Mouse (Mus musculus) stomach, embryonic 15.5 days (tissue): Measurements from ENCODE around the gene Gm9803. TPM values are rescaled to one million over a fixed set of nuclear protein-coding genes. Genes with fewer than 3 reads are reported as not detected.

ENCODE experiments used
- ATAC-seq: fragments of 200-750 bp; cut with Nextera tagmentation; 2 replicates; pipeline ENCODE4 v1.8.0; 2017; ENCODE audit warnings: low read depth, moderate number of reproducible peaks, moderate TSS enrichment; ENCODE audit not compliant: insufficient read depth, low FRiP score
- H3K27ac ChIP-seq: fragments of 300-500 bp; sonication (generic); 2 replicates; pipeline ENCODE4 v1.5.1; 2015; ENCODE audit warnings: mild to moderate bottlenecking, inconsistent platforms
- H3K27me3 ChIP-seq: fragments of 300-500 bp; sonication (generic); replicated peaks from 2 replicates; pipeline ENCODE4 v1.6.1; 2015; ENCODE audit warnings: inconsistent platforms
- H3K36me3 ChIP-seq: fragments of 300-500 bp; sonication (generic); 2 replicates; pipeline ENCODE4 v1.6.1; 2015; ENCODE audit warnings: inconsistent platforms
- H3K4me1 ChIP-seq: fragments of 300-500 bp; sonication (generic); 2 replicates; pipeline ENCODE4 v1.6.1; 2015; ENCODE audit warnings: inconsistent platforms
- H3K4me2 ChIP-seq: fragments of 300-500 bp; sonication (generic); 2 replicates; pipeline ENCODE4 v1.6.1; 2015; ENCODE audit warnings: mild to moderate bottlenecking, inconsistent platforms
- H3K4me3 ChIP-seq: fragments of 300-500 bp; sonication (generic); replicated peaks from 2 replicates; pipeline ENCODE4 v1.5.1; 2015; ENCODE audit warnings: inconsistent platforms
- H3K9ac ChIP-seq: fragments of 300-500 bp; sonication (generic); 2 replicates; pipeline ENCODE4 v1.6.1; 2015; ENCODE audit warnings: inconsistent platforms
- H3K9me3 ChIP-seq: fragments of 300-500 bp; sonication (generic); 2 replicates; pipeline ENCODE4 v1.6.1; 2016; ENCODE audit warnings: inconsistent platforms
- WGBS: fragments of 180-500 bp; shearing (Covaris S2); methylation state at CpG from one replicate; pipeline ENCODE4 v1.1.7; 2015; 5-methylcytosine and 5-hydroxymethylcytosine counted together
- polyA plus RNA-seq: library from polyadenylated mRNA; unstranded; fragments of >200 nt; fragmentation: Nextera tagmentation; extraction: Ambion mirVana; gene quantifications from 2 replicates; pipeline ENCODE4 v1.2.1, GENCODE M21; 2015

Gm9803 gene
- polyA plus RNA-seq, 1 experiment from 2014 or later = 36.0 TPM

DNA sequence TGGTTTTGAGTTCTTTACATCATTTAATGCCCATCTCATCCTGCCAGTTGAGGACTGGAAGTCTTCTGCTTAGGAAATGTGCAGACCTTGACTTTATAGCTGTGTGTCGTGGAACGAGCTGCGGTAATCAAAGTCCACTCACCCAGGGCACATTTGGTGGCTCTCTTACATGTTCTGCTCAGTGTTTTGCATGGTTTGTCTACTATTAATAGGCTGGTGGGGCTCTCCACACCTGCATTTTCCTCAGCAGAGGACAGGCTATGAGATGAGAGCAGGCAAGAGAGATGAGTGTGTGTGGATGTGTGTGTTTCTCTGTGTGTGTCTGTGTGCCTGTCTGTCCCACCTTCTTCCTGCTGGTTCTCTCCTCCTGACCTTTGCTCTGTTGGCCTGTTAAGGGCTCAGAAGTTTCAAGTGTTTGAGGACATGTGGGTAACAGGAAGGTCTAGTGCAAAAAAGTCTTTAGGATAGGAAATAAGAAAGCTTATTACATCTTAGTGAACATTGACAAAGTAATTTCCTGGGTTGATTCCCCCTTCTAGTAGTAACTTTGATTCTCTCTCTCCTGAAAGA lies 36.4 kb upstream of the Gm9803 start:
- WGBS = 85% methylated on average over 3 of the region's 3 CpGs
- H3K9ac ChIP-seq = no peak overlapping the region
- H3K36me3 ChIP-seq = no peaks in the 10 kb centered on the region
- no peak overlapping the region for H3K4me3 ChIP-seq
- no peak overlapping the region for H3K4me2 ChIP-seq
- H3K9me3 ChIP-seq = no peaks in the 10 kb centered on the region
- no peak overlapping the region for H3K27ac ChIP-seq
- ATAC-seq = no peak
- peaks cover 13% of the 10 kb centered on the region for H3K4me1 ChIP-seq
- no peaks in the 10 kb centered on the region for H3K27me3 ChIP-seq

DNA sequence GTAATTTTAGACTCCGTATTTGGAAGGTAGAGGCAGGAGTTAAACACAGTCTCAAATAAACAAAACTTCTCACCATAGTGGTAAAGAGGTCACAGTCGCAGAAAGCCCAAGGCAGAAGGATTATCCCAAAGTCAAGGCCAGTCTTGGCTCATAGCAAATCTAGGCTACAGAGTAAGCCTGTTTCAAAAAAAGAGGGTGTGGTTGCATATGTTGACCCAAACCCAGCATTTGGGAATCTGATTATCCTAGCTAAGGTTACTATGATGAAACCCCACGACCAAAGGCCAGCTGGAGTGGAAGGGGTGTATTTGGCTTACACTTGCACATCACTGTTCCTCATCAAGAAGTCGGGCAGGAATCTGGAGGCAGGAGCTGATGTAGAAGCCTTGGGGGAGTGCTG lies 35.6 kb upstream of the Gm9803 start:
- Histone ChIP-seq H3K27me3 (no peaks in the 10 kb centered on the region), H3K9ac (no peak overlapping the region), H3K36me3 (no peaks in the 10 kb centered on the region), H3K9me3 (no peaks in the 10 kb centered on the region), H3K27ac (no peak overlapping the region), H3K4me2 (no peak overlapping the region), H3K4me1 (peaks cover 10% of the 10 kb centered on the region), H3K4me3 (no peak overlapping the region)
- ATAC-seq = no peak
- 67% methylated on average over 4 of the region's 4 CpGs for WGBS

DNA sequence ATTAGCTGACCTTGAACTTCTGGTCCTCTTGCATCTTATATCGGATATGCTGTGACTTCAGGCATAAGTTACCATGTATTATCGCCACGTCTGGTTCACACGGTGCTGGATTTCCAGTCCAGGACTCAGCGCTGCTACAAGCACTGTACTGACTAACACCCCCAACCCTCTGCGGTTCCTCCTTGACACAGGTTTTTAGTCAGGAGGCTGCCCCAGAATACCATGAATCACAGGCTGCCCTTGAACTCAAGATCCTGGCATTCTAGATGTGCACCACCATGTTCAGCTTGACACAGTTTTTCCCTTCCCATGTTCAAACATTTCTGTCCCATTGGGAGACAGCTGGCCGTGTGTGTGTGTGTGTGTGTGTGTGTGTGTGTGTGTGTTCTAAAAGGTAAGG lies 34.7 kb upstream of the Gm9803 start:
- no peak for ATAC-seq
- no peak overlapping the region for H3K4me3 ChIP-seq
- no peaks in the 10 kb centered on the region for H3K36me3 ChIP-seq
- H3K27me3 ChIP-seq = no peaks in the 10 kb centered on the region
- peaks cover 5% of the 10 kb centered on the region; the same call in 1 of the 2 replicates for H3K4me1 ChIP-seq
- 85% methylated on average over 7 of the region's 7 CpGs for WGBS
- H3K4me2 ChIP-seq = no peak overlapping the region
- H3K27ac ChIP-seq = no peak overlapping the region
- H3K9ac ChIP-seq = no peak overlapping the region
- no peaks in the 10 kb centered on the region for H3K9me3 ChIP-seq

DNA sequence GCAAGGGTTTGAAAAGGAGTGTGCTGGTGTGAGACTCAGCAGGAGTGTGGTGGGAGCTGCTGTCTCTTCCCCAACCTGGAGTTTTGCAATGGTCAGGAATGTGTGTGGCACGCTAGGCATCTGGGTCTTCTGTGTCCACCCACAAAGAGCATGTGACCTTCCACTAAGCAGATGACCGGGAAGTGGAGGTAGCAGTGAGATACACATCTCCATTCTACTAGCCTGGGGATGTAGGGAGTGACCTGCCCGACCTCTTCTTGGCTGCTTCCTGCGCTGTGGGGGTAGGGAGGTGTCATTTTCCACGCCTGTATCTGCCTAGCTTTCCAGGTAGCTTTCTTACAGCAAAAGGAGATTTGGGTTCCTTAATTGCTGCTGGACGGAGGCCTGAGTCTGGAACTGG lies 34.3 kb upstream of the Gm9803 start:
- 0 out of 2 replicates have a peak, but pooled peaks have one; percentile 10 for ATAC-seq
- no peaks in the 10 kb centered on the region for H3K27me3 ChIP-seq

DNA sequence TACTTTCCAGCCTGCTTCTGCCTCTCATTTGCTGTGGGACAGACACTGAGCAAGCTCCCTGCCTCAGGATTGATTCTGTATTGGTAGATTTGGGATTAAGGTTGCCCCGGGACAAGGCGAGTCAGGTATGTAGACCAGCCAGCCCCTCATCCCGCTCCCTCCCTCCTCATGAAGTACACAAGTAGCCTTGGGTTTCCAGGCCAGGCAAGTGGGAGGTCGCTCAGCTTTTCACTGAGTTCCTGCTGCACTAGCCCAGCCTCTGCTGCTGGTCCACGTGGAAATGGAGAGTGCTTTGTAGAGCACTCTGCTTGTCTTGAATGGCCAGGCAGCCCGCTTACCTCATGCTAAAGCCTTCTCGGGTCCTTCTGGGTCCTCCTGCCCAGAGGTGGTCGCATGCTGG lies 33.9 kb upstream of the Gm9803 start:
- peaks cover under 1% of the 10 kb centered on the region; the same call in 1 of the 2 replicates for H3K36me3 ChIP-seq
- no peak overlapping the region for H3K4me3 ChIP-seq
- H3K9me3 ChIP-seq = no peaks in the 10 kb centered on the region
- H3K9ac ChIP-seq = no peak overlapping the region
- H3K4me1 ChIP-seq = peaks cover 5% of the 10 kb centered on the region; the same call in 1 of the 2 replicates
- H3K4me2 ChIP-seq = no peak overlapping the region
- WGBS = 57% methylated on average over 8 of the region's 8 CpGs
- no peak overlapping the region for H3K27ac ChIP-seq
- no peak for ATAC-seq
- H3K27me3 ChIP-seq = no peaks in the 10 kb centered on the region

More for the DNA sequence above, 34.3 kb upstream of the Gm9803 start:
- H3K4me1 ChIP-seq = peaks cover 5% of the 10 kb centered on the region; the same call in 1 of the 2 replicates
- H3K4me3 ChIP-seq = no peak overlapping the region
- no peak overlapping the region for H3K9ac ChIP-seq
- no peak overlapping the region for H3K4me2 ChIP-seq
- no peaks in the 10 kb centered on the region for H3K36me3 ChIP-seq
- H3K27ac ChIP-seq = no peak overlapping the region
- no peaks in the 10 kb centered on the region for H3K9me3 ChIP-seq
- 31% methylated on average over 6 of the region's 6 CpGs for WGBS

DNA sequence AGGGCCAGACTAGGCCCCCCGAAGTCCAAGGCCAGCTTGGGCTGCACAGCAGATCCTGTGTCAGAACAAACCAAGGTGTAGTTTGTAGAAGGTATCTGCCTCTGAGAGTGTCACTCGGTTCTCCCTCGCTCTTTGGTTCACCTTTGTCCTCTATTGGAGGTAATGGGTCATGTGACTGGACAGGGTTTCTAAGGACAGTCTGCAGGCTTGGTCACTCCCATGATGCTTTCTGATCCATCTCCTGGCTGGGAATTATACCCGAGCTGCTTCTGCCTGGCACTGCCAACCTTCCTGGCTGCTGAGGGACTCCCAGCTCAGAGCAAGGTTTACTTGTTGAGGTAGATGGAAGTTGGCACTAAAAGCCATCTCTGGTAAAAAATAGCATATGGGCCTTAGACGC lies 33.0 kb upstream of the Gm9803 start:
- H3K36me3 ChIP-seq = peaks cover 8% of the 10 kb centered on the region
- no peaks in the 10 kb centered on the region for H3K9me3 ChIP-seq
- no peak overlapping the region for H3K4me3 ChIP-seq
- H3K9ac ChIP-seq = no peak overlapping the region
- peaks cover 5% of the 10 kb centered on the region; the same call in 1 of the 2 replicates for H3K4me1 ChIP-seq
- WGBS = 79% methylated on average over 5 of the region's 5 CpGs
- no peaks in the 10 kb centered on the region for H3K27me3 ChIP-seq
- H3K27ac ChIP-seq = no peak overlapping the region
- no peak for ATAC-seq
- H3K4me2 ChIP-seq = no peak overlapping the region

DNA sequence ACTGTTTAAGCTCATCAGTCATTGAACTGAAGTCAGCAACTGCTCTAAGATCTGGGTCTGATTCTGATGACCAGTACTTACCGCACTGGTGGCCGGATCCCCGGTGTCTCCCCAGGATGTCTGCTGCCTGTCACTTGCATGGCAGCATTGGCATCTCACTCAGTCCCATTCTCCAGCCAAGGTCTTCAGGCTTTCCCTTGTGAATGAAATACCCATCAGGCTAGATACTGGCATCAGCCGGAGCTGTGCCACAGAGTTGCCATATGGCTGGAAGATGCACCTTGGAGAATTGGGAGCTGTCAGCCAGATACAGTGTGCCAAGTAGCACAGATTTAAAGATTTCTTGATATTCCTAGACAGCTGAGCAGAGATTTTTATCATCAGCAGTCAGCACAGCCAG lies 21.3 kb upstream of the Gm9803 start:
- H3K4me1 ChIP-seq = no peaks in the 10 kb centered on the region
- H3K4me2 ChIP-seq = no peak overlapping the region
- H3K9me3 ChIP-seq = no peaks in the 10 kb centered on the region
- peaks cover 9% of the 10 kb centered on the region; the same call in 1 of the 2 replicates for H3K36me3 ChIP-seq
- no peak overlapping the region for H3K4me3 ChIP-seq
- H3K27me3 ChIP-seq = no peaks in the 10 kb centered on the region
- ATAC-seq = no peak
- no peak overlapping the region for H3K9ac ChIP-seq
- H3K27ac ChIP-seq = no peak overlapping the region
- WGBS = 94% methylated on average over 4 of the region's 4 CpGs

DNA sequence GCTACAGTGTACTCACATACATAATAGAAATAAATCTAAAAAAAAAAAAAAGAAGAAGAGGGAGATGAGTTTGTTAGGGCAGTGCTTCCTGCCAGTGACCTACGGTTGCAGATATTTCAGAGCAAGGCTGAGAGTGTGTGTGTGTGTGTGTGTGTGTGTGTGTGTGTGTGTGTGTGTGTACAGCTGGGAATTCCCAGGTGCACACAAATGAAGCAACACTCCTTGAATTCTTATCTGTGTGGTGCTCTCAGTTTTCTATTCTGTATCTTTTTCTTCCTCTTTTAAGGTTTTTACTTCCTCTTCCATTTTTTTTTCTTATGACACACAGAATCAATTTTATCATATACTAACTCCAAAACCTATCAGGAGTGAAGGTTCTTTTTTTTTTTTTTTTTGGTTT lies 19.6 kb upstream of the Gm9803 start:
- no peak overlapping the region for H3K4me2 ChIP-seq
- 0 out of 2 replicates have a peak, but pooled peaks cover 1% of the 10 kb centered on the region for H3K36me3 ChIP-seq
- no peaks in the 10 kb centered on the region for H3K27me3 ChIP-seq
- no peak for ATAC-seq
- no peaks in the 10 kb centered on the region for H3K4me1 ChIP-seq
- H3K9me3 ChIP-seq = no peaks in the 10 kb centered on the region
- WGBS = 76% methylated on average over 1 of the region's 1 CpGs
- no peak overlapping the region for H3K4me3 ChIP-seq
- H3K27ac ChIP-seq = no peak overlapping the region
- H3K9ac ChIP-seq = no peak overlapping the region

DNA sequence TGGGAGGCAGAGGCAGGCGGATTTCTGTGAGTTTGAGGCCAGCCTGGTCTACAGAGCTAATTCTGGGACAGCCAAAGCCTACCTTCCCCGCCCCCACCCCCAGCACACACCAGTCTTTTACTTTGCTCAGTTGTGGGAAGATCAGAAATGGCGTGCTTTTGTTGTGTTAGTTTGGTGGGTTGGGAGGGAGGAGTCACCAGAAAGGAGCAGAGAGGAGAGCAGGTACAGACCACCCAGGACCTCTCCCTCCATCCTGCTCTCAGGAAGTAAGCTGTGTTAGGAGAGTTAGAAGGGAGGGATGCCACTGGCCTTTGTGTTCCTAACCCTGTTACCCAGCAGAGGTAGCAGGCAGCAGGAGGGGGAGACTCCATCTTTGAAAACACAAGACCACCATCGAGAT lies 16.8 kb upstream of the Gm9803 start:
- Histone ChIP-seq H3K4me1 (no peaks in the 10 kb centered on the region), H3K4me3 (no peak overlapping the region), H3K36me3 (peaks cover 15% of the 10 kb centered on the region), H3K9me3 (no peaks in the 10 kb centered on the region), H3K9ac (no peak overlapping the region), H3K27me3 (no peaks in the 10 kb centered on the region), H3K27ac (no peak overlapping the region), H3K4me2 (no peak overlapping the region)
- no peak for ATAC-seq
- WGBS = 77% methylated on average over 4 of the region's 4 CpGs

DNA sequence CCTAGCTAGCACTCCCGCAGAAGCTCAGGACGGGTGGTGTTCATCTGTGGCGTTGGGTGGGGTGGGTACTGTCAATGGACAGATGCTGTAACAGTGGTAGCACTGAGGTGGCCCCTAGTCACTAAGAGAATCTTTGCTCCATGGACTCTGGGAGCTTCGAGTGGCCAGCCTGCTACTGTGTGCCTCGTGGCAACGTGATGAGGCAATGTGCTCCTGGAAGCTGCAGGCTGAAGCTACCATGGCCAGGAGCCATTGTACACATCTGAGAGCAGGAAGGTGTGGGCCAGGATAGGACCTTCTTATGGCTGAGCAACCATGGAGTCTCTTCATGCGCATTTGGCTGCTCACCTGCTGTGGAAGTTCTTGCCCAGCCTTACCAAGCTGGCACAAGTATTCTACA lies 14.7 kb upstream of the Gm9803 start:
- Histone ChIP-seq H3K27me3 (no peaks in the 10 kb centered on the region), H3K4me1 (no peaks in the 10 kb centered on the region), H3K27ac (no peak overlapping the region), H3K4me2 (no peak overlapping the region), H3K36me3 (peaks cover 19% of the 10 kb centered on the region), H3K4me3 (no peak overlapping the region), H3K9me3 (no peaks in the 10 kb centered on the region), H3K9ac (no peak overlapping the region)
- no peak for ATAC-seq
- WGBS = 95% methylated on average over 7 of the region's 7 CpGs

DNA sequence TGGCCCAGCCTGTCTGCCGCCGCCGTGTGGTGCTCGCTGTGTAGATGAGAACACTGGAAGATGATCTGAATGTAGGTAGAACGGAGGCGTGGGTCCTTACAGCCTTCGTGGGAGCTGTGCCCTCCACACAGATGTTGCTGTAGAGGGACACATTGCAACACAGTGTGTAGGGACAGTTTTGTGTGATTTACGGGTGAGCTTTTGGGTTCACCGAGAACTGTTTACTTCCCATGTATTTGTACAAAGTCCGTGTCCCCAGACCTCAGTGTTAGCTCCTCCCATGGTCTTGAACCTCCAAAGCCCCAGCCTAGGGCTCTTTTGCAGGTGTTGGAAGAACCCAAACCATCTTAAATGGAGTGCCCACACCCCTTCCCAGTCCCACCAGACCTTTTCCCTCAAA lies 10.9 kb upstream of the Gm9803 start:
- Histone ChIP-seq H3K4me2 (no peak overlapping the region), H3K27me3 (no peaks in the 10 kb centered on the region), H3K9me3 (no peaks in the 10 kb centered on the region), H3K4me1 (peaks cover 10% of the 10 kb centered on the region), H3K9ac (no peak overlapping the region), H3K27ac (no peak overlapping the region), H3K36me3 (peaks cover 19% of the 10 kb centered on the region), H3K4me3 (no peak overlapping the region)
- no peak for ATAC-seq
- WGBS = 86% methylated on average over 10 of the region's 10 CpGs

DNA sequence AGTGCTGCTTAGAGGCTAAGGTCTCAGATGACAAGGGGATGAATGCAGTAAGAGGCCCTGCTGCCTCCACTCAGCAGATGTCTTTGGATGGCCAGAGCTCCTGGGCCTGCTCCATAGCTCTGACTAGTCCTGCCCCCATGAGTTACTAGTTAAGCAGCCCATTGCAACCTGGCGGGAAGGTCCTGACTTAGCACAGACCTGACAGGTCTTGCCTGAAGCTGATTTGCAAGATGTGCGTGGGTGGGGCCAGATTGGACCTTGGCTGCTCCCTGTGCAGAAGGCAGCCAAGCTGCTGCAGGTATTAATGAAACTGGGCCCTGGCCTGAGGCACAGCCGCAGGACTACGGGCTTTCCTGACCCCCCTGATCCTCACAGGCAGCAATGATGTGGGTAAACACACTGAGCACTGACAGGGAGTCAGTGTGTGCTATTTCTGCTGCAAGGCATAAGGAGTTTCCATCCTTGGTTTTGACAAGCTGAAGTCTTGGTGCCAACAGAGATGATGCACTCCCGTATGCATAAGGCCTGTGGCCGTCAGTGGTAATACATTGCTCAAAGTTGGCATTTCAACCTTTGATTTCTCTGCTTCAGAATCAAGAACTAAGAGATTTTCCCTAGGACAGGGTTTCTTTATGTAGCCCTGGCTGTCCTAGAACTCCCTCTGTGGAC lies 6.8 kb upstream of the Gm9803 start:
- Histone ChIP-seq H3K27me3 (no peaks in the 10 kb centered on the region), H3K36me3 (0 out of 2 replicates have a peak, but pooled peaks cover 4% of the 10 kb centered on the region), H3K27ac (no peak overlapping the region; the same call in 1 of the 2 replicates), H3K9ac (no peak overlapping the region), H3K4me3 (no peak overlapping the region), H3K4me2 (no peak overlapping the region), H3K9me3 (no peaks in the 10 kb centered on the region), H3K4me1 (peaks cover 10% of the 10 kb centered on the region)
- WGBS = 56% methylated on average over 6 of the region's 6 CpGs
- ATAC-seq = no peak
